Mouse (Mus musculus) liver, adult (tissue): ENCODE results near the gene Ttc39b.

ENCODE experiments used
- GATA4 ChIP-seq: IDR thresholded peaks from 2 replicates; pipeline ENCODE4 v1.6.1; 2014; ENCODE audit warnings: mild to moderate bottlenecking, low read length; ENCODE audit not compliant: insufficient replicate concordance

Gene Ttc39b

DNA sequence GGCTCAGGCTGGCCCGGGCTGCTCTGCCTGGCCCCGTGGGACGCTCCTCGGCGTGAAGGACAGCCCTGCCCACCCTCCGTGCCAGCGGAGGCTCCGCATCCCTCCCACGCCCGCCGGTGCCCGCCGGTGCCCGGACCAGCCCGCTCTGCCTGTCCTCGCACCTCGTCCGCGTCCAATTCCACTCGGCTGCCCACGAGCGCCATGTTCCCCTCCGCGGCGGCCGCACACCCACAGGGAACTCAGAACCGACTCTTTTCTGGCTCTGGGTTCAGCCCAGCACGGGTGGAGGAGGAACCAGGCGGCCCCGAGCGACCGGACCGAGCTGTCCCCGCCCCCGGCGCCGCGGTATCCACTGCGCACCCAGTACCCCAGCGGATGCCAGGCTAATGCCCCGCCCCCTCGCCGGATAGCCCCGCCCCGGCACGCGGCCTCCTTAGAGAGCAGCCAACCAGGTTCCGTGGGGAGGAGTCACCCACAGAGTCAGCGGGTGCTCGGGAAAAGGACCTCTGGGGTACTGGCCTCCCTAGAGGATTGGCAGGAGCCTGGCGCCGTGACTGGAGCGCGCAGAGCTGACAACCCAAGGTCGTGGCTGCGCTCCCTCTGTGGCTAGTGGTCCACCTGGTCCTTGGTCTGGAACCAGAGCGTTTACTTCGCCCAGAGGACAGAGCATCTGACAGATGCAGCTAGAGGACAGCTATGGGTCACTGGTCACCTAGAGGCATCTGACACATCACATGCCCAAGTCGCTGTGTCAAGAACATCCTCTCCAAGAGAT, at the start of gene Ttc39b:
Gene Ttc39b, minus strand, starts transcription at position 346 of the 775 bp plus-strand sequence.
- TF ChIP-seq GATA4 = no peak; the same call in 1 of the 2 replicates

DNA sequence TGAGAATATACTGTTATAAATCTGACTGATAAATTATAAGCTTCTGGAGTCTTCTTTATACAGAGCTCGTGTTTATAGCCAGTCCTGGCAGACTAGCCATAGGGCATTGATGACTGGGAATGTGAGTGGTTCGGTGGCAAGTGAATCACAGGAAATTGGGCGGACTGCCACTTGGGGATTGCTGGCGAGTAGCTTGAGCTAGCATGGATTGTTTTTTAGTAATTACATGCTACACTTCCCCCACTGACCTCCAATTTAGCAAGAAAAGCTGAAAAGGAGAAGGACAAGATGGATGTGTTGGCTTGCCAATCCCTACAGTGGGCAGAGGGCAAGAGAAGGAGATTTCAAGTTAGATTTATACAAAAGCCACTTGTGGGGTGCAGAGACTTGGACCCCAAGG, 49.3 kb upstream of the Ttc39b start:
- no peak for TF ChIP-seq GATA4

DNA sequence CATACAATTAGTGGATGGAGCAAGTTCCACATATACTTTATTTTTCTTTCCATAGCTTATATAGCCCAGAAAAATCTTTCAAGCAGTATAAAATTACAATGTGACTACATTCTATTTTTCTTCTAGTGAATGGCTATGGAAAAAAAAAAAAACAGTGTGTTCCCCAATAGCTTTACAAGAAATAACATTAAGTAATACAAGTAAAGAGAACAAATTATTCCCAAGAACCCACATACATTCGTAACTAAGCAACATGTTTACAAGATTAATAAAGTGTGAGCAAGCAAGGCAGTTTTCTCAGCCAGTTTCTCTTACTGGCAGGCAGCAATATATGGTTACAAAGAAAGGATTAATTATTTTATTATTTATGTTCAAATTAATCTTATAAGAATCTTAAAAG, 33.7 kb upstream of the Ttc39b start:
- TF ChIP-seq GATA4 = no peak

DNA sequence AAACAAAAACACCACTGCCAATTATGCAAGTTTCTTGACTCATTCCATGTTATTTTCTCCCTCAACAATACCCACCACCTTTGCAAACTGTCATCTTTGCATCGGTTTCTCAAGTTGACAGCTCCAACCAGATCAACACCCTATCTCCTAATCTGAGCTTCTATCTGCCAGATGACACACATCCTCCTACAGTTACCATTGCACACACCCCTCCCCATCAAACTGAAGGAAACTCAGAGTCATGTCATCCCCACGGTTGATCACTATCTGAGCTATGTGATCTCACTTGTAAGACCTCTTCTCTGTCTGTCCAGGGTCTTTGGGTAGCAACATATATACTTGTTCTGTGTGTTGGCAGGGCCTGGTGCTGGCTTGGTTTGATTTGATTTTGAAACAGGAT, 30.7 kb upstream of the Ttc39b start:
- TF ChIP-seq GATA4 = no peak

DNA sequence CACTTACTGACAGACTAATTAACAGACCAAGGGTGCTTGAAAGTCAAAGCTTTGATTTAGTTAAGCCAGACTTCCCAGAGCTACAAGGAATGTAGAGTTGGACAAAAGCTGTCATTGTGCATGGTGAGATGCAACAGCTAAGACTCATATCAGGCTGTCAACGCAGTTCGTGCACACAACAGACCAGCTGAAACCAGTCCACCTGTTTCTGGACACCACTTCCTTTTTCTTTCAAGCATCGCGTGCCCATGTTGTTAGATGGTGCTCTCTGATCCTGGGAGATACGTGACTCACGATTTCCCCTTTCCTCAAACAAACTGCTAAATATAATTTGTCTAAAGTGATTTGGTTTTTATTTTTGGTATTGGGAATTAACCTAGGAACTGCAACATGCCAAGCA, 29.9 kb upstream of the Ttc39b start:
- no peak for TF ChIP-seq GATA4

DNA sequence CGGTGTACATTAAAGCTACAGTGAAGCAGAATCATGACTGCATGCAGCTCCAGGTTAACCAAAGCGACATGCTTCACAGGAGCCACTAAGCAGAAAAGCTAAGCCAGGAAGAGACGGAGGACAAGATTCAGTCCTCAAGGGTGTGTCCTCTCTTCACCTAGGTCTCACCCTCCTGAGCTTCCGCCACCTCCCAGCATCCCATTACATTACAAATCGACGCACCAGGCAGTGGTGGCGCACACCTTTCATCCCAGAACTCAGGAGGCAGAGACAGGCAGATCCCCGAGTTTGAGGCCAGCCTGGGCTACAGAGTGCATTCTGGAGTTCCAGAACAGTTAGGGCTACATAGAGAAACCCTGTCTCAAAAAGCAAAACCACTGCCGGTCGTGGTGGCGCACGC, 29.2 kb upstream of the Ttc39b start:
- TF ChIP-seq GATA4 = no peak

DNA sequence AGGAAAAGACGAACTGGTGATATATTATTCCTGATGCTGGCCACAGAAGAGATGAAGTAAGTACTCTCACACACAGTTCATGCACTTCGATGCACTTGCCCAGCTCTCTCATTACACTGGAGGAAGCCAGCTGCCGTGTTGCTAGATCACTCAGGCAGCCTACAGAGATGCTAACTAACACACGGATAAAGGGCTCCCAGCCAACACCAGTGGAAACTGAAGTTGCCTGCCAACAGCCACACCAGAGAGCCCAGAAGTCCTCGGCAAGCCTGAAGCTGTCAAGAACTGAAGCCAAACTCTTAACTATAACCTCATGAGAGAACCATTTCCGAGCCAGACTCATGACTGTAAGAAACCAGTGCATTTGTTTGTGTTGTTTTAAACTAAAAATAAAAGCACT, 26.7 kb upstream of the Ttc39b start:
- no peak for TF ChIP-seq GATA4

DNA sequence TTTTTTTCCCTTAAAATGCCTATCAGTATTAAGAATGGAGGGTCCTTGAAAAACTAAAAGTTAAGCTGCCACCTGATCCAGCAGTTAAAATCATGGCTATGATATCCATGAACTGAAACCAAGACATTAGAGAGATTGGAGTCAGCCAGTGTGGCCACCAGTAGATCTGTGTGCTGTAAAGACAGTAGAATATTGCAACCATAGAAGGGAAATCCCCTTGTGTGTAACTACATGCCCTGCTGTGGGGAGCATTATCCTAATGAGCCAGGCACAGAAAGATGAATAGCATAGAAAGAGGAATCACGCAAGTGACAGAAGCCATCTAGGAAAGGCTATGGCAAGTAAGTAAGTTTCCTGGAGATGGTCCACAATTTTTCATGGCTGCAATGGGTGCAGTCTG, 24.9 kb upstream of the Ttc39b start:
- TF ChIP-seq GATA4 = no peak

DNA sequence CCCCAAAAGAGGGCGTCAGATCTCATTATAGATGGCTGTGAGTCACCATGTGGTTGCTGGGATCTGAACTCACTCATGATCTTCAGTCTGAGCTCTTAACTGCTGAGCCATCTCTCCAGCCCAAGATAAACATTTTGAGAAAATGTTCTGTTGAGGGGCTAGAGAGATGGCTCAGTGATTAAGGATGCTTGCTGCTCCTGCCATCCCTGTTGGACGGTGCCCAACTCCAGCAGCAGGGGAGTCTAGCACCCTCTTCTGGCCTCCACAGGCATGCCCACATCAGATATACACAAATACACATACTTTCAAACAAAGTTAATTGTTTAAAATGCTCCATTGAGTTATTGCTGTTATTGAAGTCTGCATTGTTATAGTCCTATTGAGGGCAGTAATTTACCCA, 19.8 kb upstream of the Ttc39b start:
- no peak for TF ChIP-seq GATA4

DNA sequence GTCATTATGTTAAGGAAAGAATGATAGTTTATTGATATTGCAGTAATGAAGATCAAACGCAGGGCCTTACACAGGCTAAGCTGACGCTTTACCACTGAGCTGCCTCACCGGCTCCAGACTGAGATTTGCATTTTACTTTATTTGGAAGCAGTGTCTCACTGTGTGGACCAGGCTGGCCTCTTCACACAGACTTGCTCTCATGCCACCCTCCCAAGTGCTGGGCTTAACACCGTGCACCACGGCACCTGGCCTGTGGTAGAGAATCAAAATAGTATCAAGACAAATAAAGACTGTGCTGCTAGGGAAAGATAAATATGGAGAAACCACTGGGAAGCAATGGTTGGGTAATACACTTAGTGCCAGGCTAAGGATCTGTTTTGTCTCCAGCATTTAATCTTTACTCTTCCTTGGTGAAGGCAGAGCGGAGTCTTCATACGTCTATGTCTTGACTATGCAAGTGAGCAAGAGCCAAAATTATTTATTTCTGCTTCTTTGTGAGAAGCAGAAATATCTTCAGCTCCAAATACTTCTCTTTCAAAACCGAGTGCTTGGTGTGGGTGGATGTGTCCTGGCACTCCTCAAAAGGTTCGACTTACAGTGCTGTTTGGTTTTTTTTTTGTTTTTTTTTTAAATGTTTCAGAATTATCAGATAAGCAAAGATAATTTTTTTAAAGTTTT, 19.2 kb upstream of the Ttc39b start:
- no peak for TF ChIP-seq GATA4

DNA sequence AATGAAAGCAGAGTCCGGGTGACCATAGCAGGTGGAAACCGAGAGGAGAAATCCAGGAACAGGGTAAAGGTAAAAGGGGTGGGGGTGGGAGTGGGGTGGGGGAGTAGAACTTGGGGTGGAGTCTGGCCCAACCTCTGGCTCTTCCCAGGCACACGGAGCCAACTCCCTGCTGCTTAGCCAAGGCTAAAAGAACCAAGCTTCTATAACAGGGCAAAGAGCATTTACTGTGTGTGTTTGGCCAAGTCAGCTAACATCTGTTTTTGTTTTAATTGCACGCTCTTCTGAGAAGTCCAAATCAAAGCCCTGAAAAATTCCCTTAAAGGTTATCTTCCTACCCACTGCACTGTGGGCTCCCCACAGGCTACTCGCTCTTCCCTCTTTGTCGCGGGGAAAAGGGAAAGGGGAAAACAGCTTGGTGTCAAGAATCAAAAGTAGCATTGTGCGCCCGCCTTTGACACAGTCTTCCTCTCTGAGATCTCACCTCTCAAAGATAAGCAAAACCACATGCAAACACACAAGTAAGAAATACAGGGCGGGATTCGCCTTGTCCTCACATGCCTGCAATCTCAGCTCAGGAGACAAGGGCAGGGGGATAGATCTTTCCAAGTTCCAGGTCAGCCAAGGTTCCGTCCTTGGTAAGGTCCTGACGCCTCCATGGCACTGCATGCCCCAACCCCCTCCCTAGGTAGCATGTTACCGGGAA, 18.4 kb upstream of the Ttc39b start:
- peak; percentile 60; the same call in 1 of the 2 replicates for TF ChIP-seq GATA4

DNA sequence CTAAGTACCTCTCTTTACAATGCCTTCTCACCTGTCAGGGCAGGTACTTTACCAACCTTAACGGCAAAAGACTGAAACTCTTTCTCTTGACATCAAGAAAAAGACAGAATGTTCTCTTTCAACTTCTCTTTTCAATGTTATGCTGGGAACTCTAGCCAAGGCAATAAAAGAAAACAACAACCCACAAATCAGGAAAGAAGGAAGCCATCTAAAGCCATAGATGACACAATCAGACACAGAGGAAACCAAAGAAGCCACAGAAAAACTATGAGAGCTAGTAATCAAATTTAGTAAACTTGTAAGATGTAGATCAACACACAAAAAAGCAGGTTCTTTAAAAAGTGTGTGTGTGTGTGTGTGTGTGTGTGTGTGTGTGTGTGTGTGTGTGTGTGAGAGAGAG, 15.3 kb upstream of the Ttc39b start:
- TF ChIP-seq GATA4 = no peak

DNA sequence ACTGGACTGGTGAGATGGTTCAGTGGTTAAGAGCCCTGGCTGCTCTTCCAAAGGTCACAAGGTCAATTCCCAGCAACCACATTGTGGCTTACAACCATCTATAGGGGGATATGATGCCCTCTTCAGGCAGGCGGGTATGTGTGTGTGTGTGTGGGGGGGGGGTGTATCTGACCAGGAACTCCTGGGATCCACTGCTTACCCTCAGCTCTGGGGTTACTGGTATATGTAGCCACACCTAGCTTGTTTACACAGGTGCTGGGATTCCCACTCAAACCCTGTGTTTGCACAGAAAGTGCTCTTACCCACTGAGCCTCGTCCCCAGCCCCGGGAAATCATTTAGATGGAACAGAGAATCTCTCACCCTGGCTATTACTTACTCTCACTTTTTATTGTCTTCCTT, 13.7 kb upstream of the Ttc39b start:
- TF ChIP-seq GATA4 = no peak

DNA sequence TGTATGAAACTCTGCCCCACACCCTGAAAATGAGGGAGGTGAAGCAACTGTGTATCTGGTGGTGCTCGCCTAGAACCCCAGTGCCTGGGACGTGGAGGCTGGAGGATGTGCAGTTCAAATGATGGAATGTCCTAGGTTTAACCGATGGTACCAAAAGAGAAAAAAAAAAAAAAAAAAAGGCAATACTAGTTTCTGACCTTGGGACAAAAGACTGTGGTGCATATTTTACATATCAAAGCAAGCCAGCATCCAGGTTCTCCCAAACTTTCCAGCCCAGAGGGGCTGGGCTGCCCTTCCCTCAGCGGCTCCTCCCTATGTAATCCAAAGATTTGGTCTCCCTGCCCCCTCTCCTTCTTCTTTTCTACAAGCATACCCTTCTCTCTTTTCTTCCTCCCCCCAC, 6.3 kb upstream of the Ttc39b start:
- TF ChIP-seq GATA4 = no peak

DNA sequence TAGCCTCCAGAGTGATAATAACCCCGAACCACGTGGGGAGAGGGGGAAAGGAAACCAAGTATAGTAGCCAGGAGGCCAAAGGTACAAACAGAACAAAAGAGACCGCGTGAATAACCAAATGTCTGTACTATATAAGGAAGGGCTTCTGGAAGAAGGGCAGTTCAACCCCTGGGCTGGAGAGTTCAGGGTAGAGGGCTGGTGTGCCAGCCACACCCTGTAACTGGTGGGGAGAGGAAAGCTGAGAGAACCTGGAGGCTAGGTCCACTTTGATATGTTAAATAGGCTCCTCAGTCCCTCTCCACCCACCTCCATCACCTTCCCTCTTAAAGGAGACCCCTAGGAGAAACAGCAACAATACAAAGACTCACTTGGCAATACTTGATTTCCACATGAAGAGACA, 5.6 kb upstream of the Ttc39b start:
- no peak for TF ChIP-seq GATA4
